ENCODE assay signal across 8 mouse cellular contexts in the genomic region with DNA sequence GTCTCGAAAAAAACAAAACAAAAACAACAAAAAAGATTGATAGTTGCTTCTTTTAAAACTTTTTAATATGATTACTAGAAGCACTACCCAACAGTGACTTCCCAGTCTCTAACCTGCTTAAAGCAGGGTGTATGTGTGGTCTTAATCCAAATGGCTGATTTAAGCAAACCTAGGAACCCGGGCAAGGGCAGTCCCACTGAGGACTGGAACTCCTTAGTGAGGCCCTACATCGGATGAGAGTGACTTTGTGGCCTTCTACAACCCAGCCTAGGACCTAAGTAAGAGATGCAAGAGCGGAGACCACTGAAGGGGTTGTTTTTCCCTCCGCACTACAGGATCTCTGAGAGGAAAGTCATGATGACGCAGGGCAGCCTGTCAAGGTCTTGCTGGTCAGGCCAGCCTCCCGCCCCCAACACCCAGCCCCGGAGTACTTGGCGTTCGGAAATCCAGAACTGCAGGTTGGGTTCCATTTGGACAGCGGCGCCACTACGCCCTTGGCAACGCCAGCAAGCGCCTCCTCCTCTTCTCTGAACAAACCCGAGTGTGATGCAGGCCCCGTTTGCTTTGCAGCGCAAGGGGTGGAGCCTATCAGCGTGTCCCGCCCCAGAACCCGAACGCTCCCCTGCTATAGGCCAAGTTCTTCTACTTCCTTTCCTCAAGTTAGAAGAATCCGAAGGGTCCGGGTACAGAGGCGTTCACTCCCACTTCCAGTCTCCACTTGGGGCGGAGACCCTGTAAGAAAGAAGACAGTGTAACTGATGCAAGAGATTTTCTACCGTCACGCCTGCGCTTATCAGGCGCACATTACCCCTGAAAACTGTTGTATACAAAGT. TPM values are rescaled to one million over a fixed set of nuclear protein-coding genes. Genes with fewer than 3 reads are reported as not detected.
DNase-seq lines count a peak whose midpoint lies in the region; ATAC-seq and TF ChIP-seq lines count a peak whose summit lies in the region.

A gene (minus strand): TSS at position 612 of the 833 bp plus-strand sequence.

- 0 out of 2 replicates have a peak, but pooled peaks have one; percentile 10 for TF ChIP-seq CTCF in hindbrain, postnatal 0 days (IDR thresholded peaks at IDR 0.05; ENCODE audit: low read depth)
- TF ChIP-seq CTCF in left cerebral cortex, adult 2 months (IDR thresholded peaks at IDR 0.05) = no peak; the same call in 1 of the 2 replicates

- H3K4me1 ChIP-seq in hindbrain, postnatal 0 days (ENCODE audit: insufficient read depth, low read length) = peaks cover 3% of the 10 kb centered on the region; the same call in 1 of the 2 replicates

- peak within 1 kb of the TSS; percentile 75 for H3K4me2 ChIP-seq in hindbrain, postnatal 0 days (ENCODE audit: low read depth, low read length)

- ATAC-seq in hindbrain, postnatal 0 days = peak; percentile 99
- ATAC-seq in megakaryocyte, adult 5-6 weeks (ENCODE audit: poor library complexity, severe bottlenecking) = peak; percentile 100

- H3K36me3 ChIP-seq in hindbrain, postnatal 0 days (ENCODE audit: insufficient read depth, low read length) = 0 out of 2 replicates have a peak, but pooled peaks cover 3% of the 10 kb centered on the region

- H3K9me3 ChIP-seq in hindbrain, postnatal 0 days (ENCODE audit: low read length) = no peaks in the 10 kb centered on the region

- 3% methylated on average over 30 of the region's 30 CpGs for WGBS in hindbrain, postnatal 0 days

- peak within 1 kb of the TSS; percentile 58 for H3K4me3 ChIP-seq in hindbrain, postnatal 0 days (ENCODE audit: low read length)
- peak within 1 kb of the TSS; percentile 61 for H3K4me3 ChIP-seq in left cerebral cortex, adult 2 months

- peak; percentile 92 for DNase-seq in WW6 (ENCODE audit: low read depth, low spot score)
- peak; percentile 73 to 78 for DNase-seq in cerebellum, postnatal 4 days (ENCODE audit: low spot score in 2 of 2)
- peak; percentile 95 for DNase-seq in gastrocnemius, adult 18-20 months (ENCODE audit: low spot score)
- peak; percentile 93 for DNase-seq in hindbrain, postnatal 0 days (ENCODE audit: low spot score)
- DNase-seq in left cerebral cortex, adult 2 months (ENCODE audit: extremely low spot score in 1 of 2, low spot score in 2 of 2) = peak; percentile 87 to 89
- DNase-seq in right cerebral cortex, adult 2 months (ENCODE audit: low spot score in 2 of 2) = peak; percentile 92 to 94
- DNase-seq in urinary bladder, postnatal 14 days (ENCODE audit: low spot score) = peak; percentile 92

- H3K9ac ChIP-seq in hindbrain, postnatal 0 days (replicated peaks; ENCODE audit: low read length) = peak within 1 kb of the TSS; percentile 69

- peak within 1 kb of the TSS; percentile 81 for H3K27ac ChIP-seq in hindbrain, postnatal 0 days
- peak within 1 kb of the TSS; percentile 72 for H3K27ac ChIP-seq in left cerebral cortex, adult 2 months

- H3K27me3 ChIP-seq in hindbrain, postnatal 0 days (ENCODE audit: insufficient read depth, low read length) = no peaks in the 10 kb centered on the region

- intact Hi-C loops in left cerebral cortex, adult 2 months (cut with DNase I) = loop anchor here (2.0 kb wide), 1 partner anchor 70 kb away; a partner anchor contains a TSS

RNA-seq across cellular contexts. Expression of the gene that starts here (rescaled TPM):
- 1 to 10 TPM; 2.0 to 2.8 TPM for total RNA-seq in gastrocnemius, adult 18-20 months (2021)
- 5.5 and 7.3 TPM in 2 replicates for total RNA-seq in hindbrain, postnatal 0 days (2014; rRNA removed)
- 10.8 and 11.6 TPM in 2 replicates for polyA plus RNA-seq in hindbrain, postnatal 0 days (2015; fragmentation: Nextera tagmentation; extraction: Ambion mirVana)
- total RNA-seq in left cerebral cortex, adult 2 months (2021) = 10 to 100 TPM; 14.7 to 15.2 TPM
- 0.80 and 1.3 TPM in 2 replicates for total RNA-seq in megakaryocyte, adult 5-6 weeks (2015)
- total RNA-seq in megakaryocyte, adult 5-6 weeks (2017) = 0.37 and 0.69 TPM in 2 replicates

Comparison
In these comparisons a context has a peak if more than half of its experiments do, and no peak if none do; other contexts are left out.
1. Peak in every context shown above with its lines: DNase-seq, ATAC-seq, H3K4me3 ChIP-seq and H3K27ac ChIP-seq.